Mouse (Mus musculus): Measurements from ENCODE around the gene Gm21974. TPM values are rescaled to one million over a fixed set of nuclear protein-coding genes. Genes with fewer than 3 reads are reported as not detected.
"Not testable (repeated sequence)": the region's sequence is repeated elsewhere in the genome, so short reads cannot be mapped to it uniquely, and the experiment has no call there.

Gene Gm21974
- not detected in 2 replicates for polyA plus RNA-seq (2015; fragmentation: Nextera tagmentation; extraction: Ambion mirVana)

DNA sequence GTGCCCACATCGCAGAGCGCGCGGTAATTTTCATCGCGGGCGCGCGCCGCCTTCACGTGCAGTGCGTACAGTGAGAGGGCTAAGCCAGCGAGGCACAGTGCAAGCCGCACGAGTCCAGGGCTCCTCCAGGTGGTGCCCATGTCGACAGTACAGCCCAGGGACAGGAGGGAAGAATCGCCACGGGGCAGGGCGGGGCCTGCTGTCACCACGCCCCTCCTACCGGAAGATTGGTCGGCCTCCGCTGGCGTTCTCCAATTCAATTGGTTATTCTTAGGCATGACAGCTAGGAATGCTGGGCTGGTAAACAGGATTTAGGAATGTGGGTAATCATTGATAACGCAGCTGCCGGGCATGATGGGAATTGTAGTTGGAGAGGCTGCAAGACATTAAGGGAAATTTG lies at the start of gene Gm21974, which contains the start of gene Vkorc1:
Gene Gm21974 (minus strand): TSS at position 13 of the 400 bp plus-strand sequence.
Gene Vkorc1 (minus strand): TSS at position 176 of the 400 bp plus-strand sequence.
- Histone ChIP-seq H3K4me1 (peaks cover 27% of the 10 kb centered on the region), H3K4me3 (peak within 1 kb of the TSS; percentile 71), H3K27me3 (replicated peaks) (no peaks in the 10 kb centered on the region; the same call in 1 of the 2 replicates), H3K9me3 (no peaks in the 10 kb centered on the region), H3K36me3 (peaks cover 27% of the 10 kb centered on the region), H3K9ac (peak within 1 kb of the TSS; percentile 86), H3K4me2 (peak within 1 kb of the TSS; percentile 87), H3K27ac (replicated peaks) (peak within 1 kb of the TSS; percentile 81)
- peak; percentile 98 for ATAC-seq (ENCODE audit: extremely low read depth, insufficient number of reproducible peaks, low FRiP score, low TSS enrichment)
- WGBS: under 1% methylated on average over 26 of the region's 26 CpGs

GRCm38 (mm10) chr7:127944614-127945013 lies 49.4 kb upstream of the Gm21974 start:
- H3K4me3 ChIP-seq: peak overlapping the region; percentile 31
- H3K27me3 ChIP-seq (replicated peaks): peaks cover 46% of the 10 kb centered on the region
- no peaks in the 10 kb centered on the region for H3K36me3 ChIP-seq
- ATAC-seq (ENCODE audit: extremely low read depth, insufficient number of reproducible peaks, low FRiP score, low TSS enrichment): no peak
- H3K4me1 ChIP-seq: peaks cover 7% of the 10 kb centered on the region
- peak overlapping the region; percentile 55 for H3K9ac ChIP-seq
- peak overlapping the region; percentile 58 for H3K4me2 ChIP-seq
- H3K27ac ChIP-seq (replicated peaks): no peak overlapping the region
- no peaks in the 10 kb centered on the region for H3K9me3 ChIP-seq
- 5% methylated on average over 23 of the region's 23 CpGs for WGBS

GRCm38 (mm10) chr7:127942097-127942496 lies 46.8 kb upstream of the Gm21974 start:
- not testable (repeated sequence) for H3K4me1 ChIP-seq; H3K4me2 ChIP-seq; ATAC-seq (ENCODE audit: extremely low read depth, insufficient number of reproducible peaks, low FRiP score, low TSS enrichment); H3K9ac ChIP-seq; H3K36me3 ChIP-seq; H3K27ac ChIP-seq (replicated peaks); H3K4me3 ChIP-seq; H3K9me3 ChIP-seq
- H3K27me3 ChIP-seq (replicated peaks): peaks cover 44% of the 10 kb centered on the region
- 52% methylated on average over 2 of the region's 2 CpGs for WGBS

GRCm38 (mm10) chr7:127936216-127936884 lies 41.1 kb upstream of the Gm21974 start:
- ATAC-seq (ENCODE audit: extremely low read depth, insufficient number of reproducible peaks, low FRiP score, low TSS enrichment): no peak
- peak overlapping the region; percentile 66; the same call in 1 of the 2 replicates for H3K27ac ChIP-seq (replicated peaks)
- 50% methylated on average over 18 of the region's 18 CpGs for WGBS

DNA sequence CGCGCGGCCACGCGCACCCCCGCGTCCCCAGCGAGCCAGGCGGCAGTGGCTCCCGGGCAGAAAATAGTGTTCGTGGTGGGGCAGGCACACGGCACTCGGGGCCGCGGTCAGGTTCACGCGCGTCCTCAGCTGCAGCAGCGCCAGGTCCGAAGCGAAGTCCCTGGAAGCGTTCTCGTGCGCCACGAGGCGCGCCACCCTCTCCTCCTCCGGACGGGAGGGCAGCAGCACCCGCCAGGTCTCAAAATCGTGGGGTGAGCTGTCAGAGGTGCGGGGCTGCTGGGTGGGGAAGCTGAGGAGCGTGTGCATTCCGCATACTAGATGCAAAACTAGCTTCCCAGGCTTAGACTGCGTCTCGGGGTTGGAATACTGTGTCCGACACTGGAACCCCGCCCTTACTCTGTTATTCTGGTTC lies 40.5 kb upstream of the Gm21974 start:
- Histone ChIP-seq H3K27ac (replicated peaks) (peak overlapping the region; percentile 66), H3K4me1 (peaks cover 28% of the 10 kb centered on the region), H3K36me3 (no peaks in the 10 kb centered on the region), H3K4me2 (peak overlapping the region; percentile 100), H3K4me3 (peak overlapping the region; percentile 75), H3K27me3 (replicated peaks) (no peaks in the 10 kb centered on the region), H3K9me3 (no peaks in the 10 kb centered on the region), H3K9ac (peak overlapping the region; percentile 94)
- ATAC-seq (ENCODE audit: extremely low read depth, insufficient number of reproducible peaks, low FRiP score, low TSS enrichment): no peak; the same call in 1 of the 2 replicates
- under 1% methylated on average over 38 of the region's 38 CpGs for WGBS

More at GRCm38 (mm10) chr7:127936216-127936884, 41.1 kb upstream of the Gm21974 start:
- Histone ChIP-seq H3K27me3 (replicated peaks) (no peaks in the 10 kb centered on the region), H3K4me3 (peak overlapping the region; percentile 75), H3K4me1 (peaks cover 26% of the 10 kb centered on the region), H3K4me2 (peak overlapping the region; percentile 100), H3K36me3 (no peaks in the 10 kb centered on the region), H3K9ac (peak overlapping the region; percentile 94), H3K9me3 (no peaks in the 10 kb centered on the region)

GRCm38 (mm10) chr7:127935028-127935722 lies 39.9 kb upstream of the Gm21974 start:
- peak; percentile 91 for ATAC-seq (ENCODE audit: extremely low read depth, insufficient number of reproducible peaks, low FRiP score, low TSS enrichment)
- H3K4me3 ChIP-seq: peak overlapping the region; percentile 75
- peaks cover 6% of the 10 kb centered on the region for H3K27me3 ChIP-seq (replicated peaks)
- no peaks in the 10 kb centered on the region for H3K36me3 ChIP-seq
- 7% methylated on average over 32 of the region's 32 CpGs for WGBS
- H3K4me1 ChIP-seq: peaks cover 28% of the 10 kb centered on the region
- H3K4me2 ChIP-seq: peak overlapping the region; percentile 100
- peak overlapping the region; percentile 72 for H3K27ac ChIP-seq (replicated peaks)
- no peaks in the 10 kb centered on the region for H3K9me3 ChIP-seq
- peak overlapping the region; percentile 94 for H3K9ac ChIP-seq

DNA sequence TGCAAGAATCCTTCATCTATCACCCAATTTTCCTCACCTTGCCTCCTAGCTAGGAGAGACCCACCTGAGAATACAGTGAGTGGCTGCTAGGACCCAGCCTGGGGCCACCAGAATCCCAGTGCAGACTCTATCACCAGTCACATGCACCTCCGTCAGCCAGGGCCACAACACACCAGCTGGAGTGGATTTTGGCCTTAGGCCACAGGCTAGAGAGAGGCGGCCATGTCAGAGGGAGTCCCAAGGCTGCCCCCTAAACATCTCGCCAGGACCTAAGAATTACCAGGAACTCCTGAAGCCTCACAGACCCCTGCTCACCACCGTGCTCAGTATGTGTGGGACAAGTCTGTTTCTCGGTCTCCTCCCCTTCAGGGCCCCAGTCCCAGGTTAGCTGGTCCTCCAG lies 38.8 kb upstream of the Gm21974 start:
- no peak overlapping the region for H3K4me2 ChIP-seq
- H3K9me3 ChIP-seq: no peaks in the 10 kb centered on the region
- H3K4me1 ChIP-seq: peaks cover 35% of the 10 kb centered on the region
- H3K4me3 ChIP-seq: no peak overlapping the region
- 88% methylated on average over 5 of the region's 5 CpGs for WGBS
- H3K9ac ChIP-seq: 0 out of 2 replicates have a peak overlapping the region, but pooled peaks have one; percentile 14
- H3K27ac ChIP-seq (replicated peaks): no peak overlapping the region
- ATAC-seq (ENCODE audit: extremely low read depth, insufficient number of reproducible peaks, low FRiP score, low TSS enrichment): no peak
- H3K36me3 ChIP-seq: no peaks in the 10 kb centered on the region
- H3K27me3 ChIP-seq (replicated peaks): peaks cover 17% of the 10 kb centered on the region

DNA sequence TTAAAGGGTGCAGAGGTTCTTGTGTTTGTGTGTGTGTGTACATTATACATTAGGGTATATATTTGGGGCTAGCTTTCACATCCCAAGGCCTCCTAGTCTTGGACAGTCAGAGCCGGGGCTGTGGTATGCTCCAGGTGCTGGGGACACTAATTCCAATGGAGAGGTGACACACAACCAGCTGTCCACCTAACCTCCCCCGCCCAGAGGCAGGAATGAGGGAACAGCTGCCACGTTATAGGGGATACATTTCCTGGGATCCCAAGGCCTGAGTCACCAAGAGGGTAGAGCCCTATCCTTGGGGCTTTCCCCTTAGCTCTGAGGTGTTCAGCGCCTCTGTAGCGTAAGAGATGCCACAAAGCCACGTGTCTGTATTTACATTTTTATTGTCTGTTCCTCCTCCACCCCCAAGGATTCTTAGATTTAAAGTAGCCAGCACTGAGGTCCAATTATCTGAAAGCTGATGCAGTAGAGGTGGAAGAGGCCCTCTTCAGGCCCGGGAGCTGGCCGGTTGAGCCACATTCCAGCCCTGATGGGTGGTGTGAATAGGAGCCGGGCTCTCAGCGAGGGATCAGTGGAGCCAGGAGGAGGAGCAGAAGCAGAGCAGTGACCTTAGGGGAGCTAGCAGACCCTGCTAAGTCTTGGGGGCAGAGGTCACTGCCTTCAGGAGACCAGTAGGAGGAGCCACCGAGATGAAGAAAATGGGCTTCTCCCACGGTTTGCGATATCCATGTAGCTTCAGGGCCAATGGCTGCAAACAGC lies 37.2 kb upstream of the Gm21974 start:
- Histone ChIP-seq H3K9me3 (no peaks in the 10 kb centered on the region), H3K4me2 (no peak overlapping the region), H3K36me3 (no peaks in the 10 kb centered on the region), H3K9ac (no peak overlapping the region), H3K27me3 (replicated peaks) (peaks cover 29% of the 10 kb centered on the region), H3K27ac (replicated peaks) (peak overlapping the region; percentile 54), H3K4me3 (no peak overlapping the region), H3K4me1 (peaks cover 42% of the 10 kb centered on the region)
- 24% methylated on average over 13 of the region's 13 CpGs for WGBS
- no peak for ATAC-seq (ENCODE audit: extremely low read depth, insufficient number of reproducible peaks, low FRiP score, low TSS enrichment)

DNA sequence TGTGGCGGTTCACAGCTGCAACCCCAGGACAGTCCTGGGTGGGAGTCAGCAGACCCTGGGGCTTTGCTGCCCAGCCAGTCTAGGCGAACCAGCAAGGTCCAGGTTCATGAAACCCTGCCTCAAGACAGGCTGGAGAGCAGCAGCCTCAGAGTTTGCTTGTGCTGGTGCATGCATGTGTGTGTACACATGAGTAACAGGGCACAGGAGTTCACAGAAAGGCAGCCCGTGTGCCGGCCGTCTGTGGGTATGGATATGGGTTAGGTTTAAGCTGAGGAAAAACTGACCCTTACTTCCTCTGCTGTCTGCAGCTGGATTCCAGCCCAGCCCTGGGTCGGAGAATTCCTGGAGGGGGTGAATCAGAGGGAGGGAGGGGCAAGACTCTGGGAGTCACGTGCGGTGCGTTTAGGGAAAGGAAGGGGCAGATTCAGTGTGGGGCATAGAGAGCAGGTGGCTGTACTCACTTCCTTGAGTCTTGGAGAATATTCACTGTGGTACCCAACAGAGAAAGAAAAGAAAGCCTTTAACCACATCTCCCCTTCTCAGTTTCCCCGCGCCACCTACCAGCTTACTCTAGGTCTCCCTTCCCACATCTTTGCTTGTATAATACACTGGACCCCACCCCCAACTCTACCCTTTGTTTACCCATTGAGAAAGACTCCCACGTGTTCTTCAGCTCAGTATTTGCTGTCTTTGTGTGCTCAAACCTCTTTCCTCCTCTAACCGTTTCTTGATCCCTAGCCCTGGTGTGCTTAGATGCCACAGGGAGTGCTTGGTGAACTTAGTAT lies 36.3 kb upstream of the Gm21974 start:
- peaks cover 29% of the 10 kb centered on the region for H3K27me3 ChIP-seq (replicated peaks)
- H3K4me3 ChIP-seq: no peak overlapping the region
- H3K27ac ChIP-seq (replicated peaks): peak overlapping the region; percentile 54
- H3K4me1 ChIP-seq: peaks cover 42% of the 10 kb centered on the region
- WGBS: 41% methylated on average over 13 of the region's 13 CpGs
- no peaks in the 10 kb centered on the region for H3K9me3 ChIP-seq
- H3K36me3 ChIP-seq: peaks cover 5% of the 10 kb centered on the region
- H3K4me2 ChIP-seq: peak overlapping the region; percentile 31
- ATAC-seq (ENCODE audit: extremely low read depth, insufficient number of reproducible peaks, low FRiP score, low TSS enrichment): no peak
- peak overlapping the region; percentile 61 for H3K9ac ChIP-seq

- H3K4me3 ChIP-seq: no peak overlapping the region
- no peak overlapping the region for H3K9ac ChIP-seq
- no peaks in the 10 kb centered on the region for H3K9me3 ChIP-seq
- peaks cover 29% of the 10 kb centered on the region for H3K27me3 ChIP-seq (replicated peaks)
- H3K36me3 ChIP-seq: peaks cover 14% of the 10 kb centered on the region
- ATAC-seq (ENCODE audit: extremely low read depth, insufficient number of reproducible peaks, low FRiP score, low TSS enrichment): no peak
- no peak overlapping the region for H3K27ac ChIP-seq (replicated peaks)
- peaks cover 35% of the 10 kb centered on the region for H3K4me1 ChIP-seq
- no peak overlapping the region for H3K4me2 ChIP-seq
- WGBS: 82% methylated on average over 5 of the region's 5 CpGs
These were observed 35.4 kb upstream of the Gm21974 start for GRCm38 (mm10) chr7:127930636-127931035.
